Mouse (Mus musculus) testis, adult 10 weeks (tissue): ENCODE results near the gene Bms1. TPM values are rescaled to one million over a fixed set of nuclear protein-coding genes. Genes with fewer than 3 reads are reported as not detected.

Experiments
- polyA plus RNA-seq: library from polyadenylated mRNA; stranded (reverse); fragments of 350-450 nt; fragmentation: Illumina TruSeq; extraction: RNeasy Lipid Tissue Mini Kit (QIAGEN cat#74804); gene quantifications from one replicate; pipeline ENCODE4 v1.2.3, GENCODE M21; 2014; ENCODE audit warnings: low read depth, low replicate concordance

Bms1 gene
- polyA plus RNA-seq: 76.4 TPM

GRCm38 (mm10) chr6:118419050-118419920 is at the start of gene Bms1:
Bms1 (minus strand) TSS chr6:118419474.

GRCm38 (mm10) chr6:118455042-118455631 is 35.9 kb upstream of the Bms1 start, which contains the start of gene Zfp248:
Zfp248 (minus strand) TSS chr6:118455528.

Other genes starting within 250 kb of the Bms1 start
- 0.31 TPM for gene Ret, start 221.8 kb downstream of the Bms1 start, polyA plus RNA-seq
- gene Zfp248, start 36.1 kb upstream of the Bms1 start, polyA plus RNA-seq: 3.4 TPM
- gene Zfp9, start 59.8 kb upstream of the Bms1 start, polyA plus RNA-seq: 1.8 TPM
- 3.3 TPM for gene Ankrd26, start 142.8 kb upstream of the Bms1 start, polyA plus RNA-seq